Mouse (Mus musculus): Measurements from ENCODE around the gene Hpca. TPM values are rescaled to one million over a fixed set of nuclear protein-coding genes. Genes with fewer than 3 reads are reported as not detected.

The Hpca gene
- polyA plus RNA-seq, 1 experiment from 2014 or later = 1.7 TPM

GRCm38 (mm10) chr4:129141560-129142438 lies 20.0 kb upstream of the Hpca start:
- no peak overlapping the region for H3K4me3 ChIP-seq (ENCODE audit: low read depth, low read length)
- no peaks in the 10 kb centered on the region for H3K9me3 ChIP-seq (ENCODE audit: low read depth, low read length)
- H3K27ac ChIP-seq (ENCODE audit: low read depth) = no peak overlapping the region
- peaks cover 15% of the 10 kb centered on the region for H3K27me3 ChIP-seq (ENCODE audit: insufficient read depth, low read length)
- no peak overlapping the region for H3K9ac ChIP-seq
- DNase-seq = no peak
- 72% methylated on average over 17 of the region's 17 CpGs for WGBS
- no peak for TF ChIP-seq CTCF (IDR thresholded peaks at IDR 0.05; ENCODE audit: low read depth)
- H3K4me2 ChIP-seq = no peak overlapping the region
- no peaks in the 10 kb centered on the region for H3K36me3 ChIP-seq (ENCODE audit: insufficient read depth)
- H3K4me1 ChIP-seq (ENCODE audit: insufficient read depth) = 0 out of 2 replicates have a peak, but pooled peaks cover 4% of the 10 kb centered on the region
- no peak for ATAC-seq (ENCODE audit: insufficient read depth)

- TF ChIP-seq CTCF (IDR thresholded peaks at IDR 0.05; ENCODE audit: low read depth) = no peak
- Histone ChIP-seq H3K4me2 (no peak overlapping the region), H3K9ac (no peak overlapping the region), H3K27me3 (ENCODE audit: insufficient read depth, low read length) (peaks cover 23% of the 10 kb centered on the region), H3K27ac (ENCODE audit: low read depth) (no peak overlapping the region), H3K4me1 (ENCODE audit: insufficient read depth) (0 out of 2 replicates have a peak, but pooled peaks cover 4% of the 10 kb centered on the region), H3K36me3 (ENCODE audit: insufficient read depth) (no peaks in the 10 kb centered on the region), H3K9me3 (ENCODE audit: low read depth, low read length) (no peaks in the 10 kb centered on the region), H3K4me3 (ENCODE audit: low read depth, low read length) (no peak overlapping the region)
- WGBS = 77% methylated on average over 4 of the region's 4 CpGs
- no peak for ATAC-seq (ENCODE audit: insufficient read depth)
- DNase-seq = no peak
Measured at GRCm38 (mm10) chr4:129140808-129141207, 19.0 kb upstream of the Hpca start.

GRCm38 (mm10) chr4:129139642-129140041 lies 17.8 kb upstream of the Hpca start:
- no peak for DNase-seq
- H3K4me1 ChIP-seq (ENCODE audit: insufficient read depth) = 0 out of 2 replicates have a peak, but pooled peaks cover 4% of the 10 kb centered on the region
- no peaks in the 10 kb centered on the region for H3K9me3 ChIP-seq (ENCODE audit: low read depth, low read length)
- H3K27ac ChIP-seq (ENCODE audit: low read depth) = no peak overlapping the region
- H3K27me3 ChIP-seq (ENCODE audit: insufficient read depth, low read length) = peaks cover 30% of the 10 kb centered on the region
- ATAC-seq (ENCODE audit: insufficient read depth) = no peak
- no peak for TF ChIP-seq CTCF (IDR thresholded peaks at IDR 0.05; ENCODE audit: low read depth)
- H3K9ac ChIP-seq = no peak overlapping the region
- H3K4me2 ChIP-seq = no peak overlapping the region
- 66% methylated on average over 5 of the region's 5 CpGs for WGBS
- no peaks in the 10 kb centered on the region for H3K36me3 ChIP-seq (ENCODE audit: insufficient read depth)
- no peak overlapping the region for H3K4me3 ChIP-seq (ENCODE audit: low read depth, low read length)

DNA sequence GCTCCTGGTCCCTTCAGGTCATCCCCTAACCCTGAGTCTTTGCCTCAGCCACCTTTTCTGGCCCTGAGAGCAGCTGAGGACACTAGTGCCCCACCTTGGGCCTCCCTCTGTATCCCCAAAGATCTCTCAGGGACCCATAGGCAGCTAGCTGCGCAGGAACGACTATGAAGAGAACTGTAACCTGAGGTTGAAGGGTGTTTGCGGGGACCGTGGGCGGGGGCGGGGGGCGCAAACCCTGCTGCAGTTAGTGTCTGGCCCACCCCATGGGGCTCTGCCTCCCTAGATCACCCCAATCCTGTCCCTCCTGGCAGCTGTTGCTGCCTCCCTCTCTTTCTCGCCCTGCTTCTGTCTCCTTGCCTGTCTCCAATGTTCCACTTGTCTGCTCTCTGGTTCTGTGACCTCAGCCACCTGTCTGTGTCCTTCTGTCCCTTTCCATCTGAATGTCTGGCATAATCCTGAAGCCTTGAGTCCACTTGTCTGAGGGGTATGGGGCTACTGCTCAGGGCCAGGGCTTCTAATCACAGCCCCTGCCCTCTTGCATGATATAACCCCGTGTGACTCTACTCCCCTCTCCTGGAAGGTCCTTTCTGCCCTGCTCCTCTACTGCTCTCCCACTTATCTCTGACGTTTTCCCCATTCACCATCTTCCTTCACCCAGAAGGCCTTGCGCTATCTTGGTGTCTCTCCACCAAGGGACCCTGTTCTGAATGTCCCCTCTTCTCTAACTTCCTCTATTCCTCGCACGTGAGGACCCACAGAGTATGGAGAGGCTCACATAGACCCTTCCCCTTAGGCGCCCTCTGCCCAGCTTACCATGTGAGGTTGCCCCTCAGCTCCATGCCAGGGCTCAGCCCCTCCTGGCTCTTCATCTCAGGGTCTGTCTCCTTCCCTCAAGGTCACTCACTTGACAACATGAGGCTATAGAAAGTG lies 15.8 kb upstream of the Hpca start:
- Histone ChIP-seq H3K27me3 (ENCODE audit: insufficient read depth, low read length) (peaks cover 30% of the 10 kb centered on the region), H3K4me2 (peak overlapping the region; percentile 90), H3K27ac (ENCODE audit: low read depth) (no peak overlapping the region), H3K4me1 (ENCODE audit: insufficient read depth) (0 out of 2 replicates have a peak, but pooled peaks cover 4% of the 10 kb centered on the region), H3K36me3 (ENCODE audit: insufficient read depth) (no peaks in the 10 kb centered on the region), H3K9me3 (ENCODE audit: low read depth, low read length) (no peaks in the 10 kb centered on the region), H3K9ac (no peak overlapping the region; the same call in 1 of the 2 replicates), H3K4me3 (ENCODE audit: low read depth, low read length) (peak overlapping the region; percentile 51)
- TF ChIP-seq CTCF (IDR thresholded peaks at IDR 0.05; ENCODE audit: low read depth) = no peak
- WGBS = 48% methylated on average over 14 of the region's 14 CpGs
- DNase-seq (no peak), ATAC-seq (ENCODE audit: insufficient read depth) (no peak)

DNA sequence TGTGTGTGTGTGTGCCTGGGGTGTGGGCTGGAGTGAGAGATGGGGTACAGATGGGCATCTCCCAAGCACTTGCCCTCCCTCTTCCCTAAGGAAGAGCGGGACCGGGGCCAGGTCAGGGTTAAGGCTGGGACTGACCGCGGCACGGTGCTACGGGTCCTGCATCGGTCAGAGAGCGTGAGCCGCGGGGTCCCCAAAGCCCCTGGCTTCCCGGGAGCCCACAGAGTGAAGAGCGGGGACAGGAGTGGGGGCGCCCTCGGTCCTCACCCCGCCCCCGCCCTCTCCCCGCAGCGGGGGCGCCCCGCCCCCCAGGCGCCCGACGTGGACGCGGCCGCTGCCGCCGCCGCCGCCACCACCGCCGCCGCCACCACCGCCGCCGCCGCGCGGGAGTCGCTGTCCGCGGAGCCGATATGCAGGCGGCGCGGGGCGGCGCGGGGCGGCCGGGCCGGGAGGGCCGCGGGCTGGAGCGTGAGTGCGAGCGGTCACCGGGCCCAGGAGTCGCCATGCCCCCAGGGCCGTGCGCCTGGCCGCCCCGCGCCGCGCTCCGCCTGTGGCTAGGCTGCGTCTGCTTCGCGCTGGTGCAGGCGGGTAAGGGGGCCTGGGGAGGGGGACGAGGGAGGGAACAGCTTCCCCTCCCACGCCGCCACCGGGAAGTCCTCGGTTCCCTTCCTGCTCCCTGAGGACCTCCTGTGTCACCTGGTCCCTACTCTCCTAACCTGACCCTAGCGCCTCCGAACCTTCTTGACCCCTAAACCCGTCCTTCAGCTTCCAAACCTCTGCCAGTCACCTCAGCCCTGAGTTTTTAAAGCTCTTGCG lies 14.9 kb upstream of the Hpca start, which contains the start of gene Fndc5:
Fndc5 (plus strand) TSS at position 421 of the 813 bp plus-strand sequence.
- Histone ChIP-seq H3K9ac (peak within 1 kb of the TSS; percentile 57), H3K27me3 (ENCODE audit: insufficient read depth, low read length) (peaks cover 30% of the 10 kb centered on the region), H3K9me3 (ENCODE audit: low read depth, low read length) (no peaks in the 10 kb centered on the region), H3K4me3 (ENCODE audit: low read depth, low read length) (peak within 1 kb of the TSS; percentile 51), H3K36me3 (ENCODE audit: insufficient read depth) (no peaks in the 10 kb centered on the region), H3K4me1 (ENCODE audit: insufficient read depth) (0 out of 2 replicates have a peak, but pooled peaks cover 4% of the 10 kb centered on the region), H3K27ac (ENCODE audit: low read depth) (no peak within 1 kb of the TSS), H3K4me2 (peak within 1 kb of the TSS; percentile 90)
- peak; percentile 48 for ATAC-seq (ENCODE audit: insufficient read depth)
- WGBS = 1% methylated on average over 53 of the region's 80 CpGs
- TF ChIP-seq CTCF (IDR thresholded peaks at IDR 0.05; ENCODE audit: low read depth) = no peak
- no peak for DNase-seq

GRCm38 (mm10) chr4:129136189-129136578 lies 14.3 kb upstream of the Hpca start:
- Histone ChIP-seq H3K4me2 (peak overlapping the region; percentile 90), H3K9ac (peak overlapping the region; percentile 57; the same call in 1 of the 2 replicates), H3K36me3 (ENCODE audit: insufficient read depth) (no peaks in the 10 kb centered on the region), H3K9me3 (ENCODE audit: low read depth, low read length) (no peaks in the 10 kb centered on the region), H3K27me3 (ENCODE audit: insufficient read depth, low read length) (peaks cover 30% of the 10 kb centered on the region), H3K4me1 (ENCODE audit: insufficient read depth) (no peaks in the 10 kb centered on the region), H3K27ac (ENCODE audit: low read depth) (no peak overlapping the region), H3K4me3 (ENCODE audit: low read depth, low read length) (peak overlapping the region; percentile 51)
- ATAC-seq (ENCODE audit: insufficient read depth) (no peak; the same call in 1 of the 2 replicates), DNase-seq (no peak)
- TF ChIP-seq CTCF (IDR thresholded peaks at IDR 0.05; ENCODE audit: low read depth) = no peak
- 34% methylated on average over 9 of the region's 9 CpGs for WGBS

Data from lung, embryonic 14.5 days (tissue).